Mouse (Mus musculus) brown adipose tissue, adult 24 weeks (tissue): Measurements from ENCODE around the gene Nedd9. TPM values are rescaled to one million over a fixed set of nuclear protein-coding genes. Genes with fewer than 3 reads are reported as not detected.

Source experiments
- H3K27ac ChIP-seq: fragments of 200-500 bp; replicated peaks from 2 replicates; pipeline ENCODE4 v1.5.1; 2012; ENCODE audit warnings: low read depth, mild to moderate bottlenecking, low read length
- H3K4me1 ChIP-seq: fragments of 200-500 bp; 2 replicates; pipeline ENCODE4 v1.6.1; 2012; ENCODE audit warnings: low read length, mixed read lengths; ENCODE audit not compliant: control insufficient read depth, insufficient read depth, insufficient read length
- H3K4me3 ChIP-seq: fragments of 200-500 bp; 2 replicates; pipeline ENCODE4 v1.5.1; 2012; ENCODE audit warnings: low read depth, mild to moderate bottlenecking, low read length, moderate library complexity; ENCODE audit not compliant: insufficient read depth
- polyA plus RNA-seq: library from polyadenylated mRNA; stranded (reverse); fragments of >200 nt; gene quantifications from 2 replicates; pipeline ENCODE4 v1.2.4, GENCODE M21; 2012; ENCODE audit not compliant: missing spikeins, insufficient read depth, insufficient read length

Gene Nedd9
- polyA plus RNA-seq, 1 experiment = 7.5 TPM

GRCm38 (mm10) chr13:41422581-41422980 is 64.6 kb downstream of the Nedd9 start:
- 0 out of 2 replicates have a peak, but pooled peaks cover 3% of the 10 kb centered on the region for H3K4me1 ChIP-seq
- H3K4me3 ChIP-seq = no peak overlapping the region
- H3K27ac ChIP-seq = no peak overlapping the region

GRCm38 (mm10) chr13:41420376-41420775 is 66.8 kb downstream of the Nedd9 start:
- H3K4me1 ChIP-seq = 0 out of 2 replicates have a peak, but pooled peaks cover 3% of the 10 kb centered on the region
- H3K4me3 ChIP-seq = no peak overlapping the region

GRCm38 (mm10) chr13:41418198-41418869 is 68.8 kb downstream of the Nedd9 start:
- no peak overlapping the region for H3K27ac ChIP-seq
- 0 out of 2 replicates have a peak, but pooled peaks cover 3% of the 10 kb centered on the region for H3K4me1 ChIP-seq
- H3K4me3 ChIP-seq = no peak overlapping the region

More at GRCm38 (mm10) chr13:41420376-41420775, 66.8 kb downstream of the Nedd9 start:
- no peak overlapping the region for H3K27ac ChIP-seq

GRCm38 (mm10) chr13:41416065-41417016 is 70.8 kb downstream of the Nedd9 start:
- no peaks in the 10 kb centered on the region for H3K4me1 ChIP-seq
- no peak overlapping the region for H3K27ac ChIP-seq
- H3K4me3 ChIP-seq = no peak overlapping the region

GRCm38 (mm10) chr13:41410191-41411074 is 76.7 kb downstream of the Nedd9 start:
- H3K4me3 ChIP-seq = no peak overlapping the region
- no peaks in the 10 kb centered on the region for H3K4me1 ChIP-seq
- H3K27ac ChIP-seq = no peak overlapping the region

GRCm38 (mm10) chr13:41409291-41409690 is 77.9 kb downstream of the Nedd9 start:
- H3K4me3 ChIP-seq = no peak overlapping the region
- no peaks in the 10 kb centered on the region for H3K4me1 ChIP-seq
- H3K27ac ChIP-seq = no peak overlapping the region

- H3K4me3 ChIP-seq = no peak overlapping the region
- H3K27ac ChIP-seq = no peak overlapping the region
- H3K4me1 ChIP-seq = peaks cover 2% of the 10 kb centered on the region; the same call in 1 of the 2 replicates
These were observed 78.7 kb downstream of the Nedd9 start for GRCm38 (mm10) chr13:41408374-41408952.

- Histone ChIP-seq H3K27ac (no peak overlapping the region), H3K4me1 (peaks cover 5% of the 10 kb centered on the region; the same call in 1 of the 2 replicates), H3K4me3 (no peak overlapping the region)
These were observed 82.2 kb downstream of the Nedd9 start for GRCm38 (mm10) chr13:41405009-41405408.

- H3K27ac ChIP-seq = no peak overlapping the region
- H3K4me1 ChIP-seq = peaks cover 5% of the 10 kb centered on the region; the same call in 1 of the 2 replicates
- no peak overlapping the region for H3K4me3 ChIP-seq
These were observed 83.3 kb downstream of the Nedd9 start for GRCm38 (mm10) chr13:41403838-41404237.

- peaks cover 5% of the 10 kb centered on the region; the same call in 1 of the 2 replicates for H3K4me1 ChIP-seq
- H3K4me3 ChIP-seq = no peak overlapping the region
- H3K27ac ChIP-seq = no peak overlapping the region
These were observed 84.6 kb downstream of the Nedd9 start for GRCm38 (mm10) chr13:41402441-41403003.

- peaks cover 5% of the 10 kb centered on the region; the same call in 1 of the 2 replicates for H3K4me1 ChIP-seq
- H3K27ac ChIP-seq = no peak overlapping the region
- no peak overlapping the region for H3K4me3 ChIP-seq
These were observed 85.4 kb downstream of the Nedd9 start for GRCm38 (mm10) chr13:41401775-41402174.

GRCm38 (mm10) chr13:41400289-41400688 is 86.9 kb downstream of the Nedd9 start:
- H3K27ac ChIP-seq = no peak overlapping the region
- no peak overlapping the region for H3K4me3 ChIP-seq
- peaks cover 5% of the 10 kb centered on the region; the same call in 1 of the 2 replicates for H3K4me1 ChIP-seq

- H3K4me3 ChIP-seq = no peak overlapping the region
- no peak overlapping the region for H3K27ac ChIP-seq
- H3K4me1 ChIP-seq = no peaks in the 10 kb centered on the region
These were observed 95.0 kb downstream of the Nedd9 start for GRCm38 (mm10) chr13:41392191-41392590.

- Histone ChIP-seq H3K4me3 (no peak overlapping the region), H3K4me1 (0 out of 2 replicates have a peak, but pooled peaks cover 3% of the 10 kb centered on the region), H3K27ac (no peak overlapping the region)
These were observed 96.5 kb downstream of the Nedd9 start for GRCm38 (mm10) chr13:41390698-41391097.
